Mouse (Mus musculus) cerebellum, adult 2 months (tissue): Measurements from ENCODE around the gene Dgcr2.

ENCODE experiments used
- CTCF ChIP-seq: fragments of 200-500 bp; IDR thresholded peaks from 2 replicates; pipeline ENCODE4 v1.5.1; 2011; ENCODE audit warnings: low read depth, mild to moderate bottlenecking, control low read depth, low read length, moderate library complexity, borderline replicate concordance; ENCODE audit not compliant: insufficient read depth
- POLR2A ChIP-seq: fragments of 200-500 bp; IDR thresholded peaks from 2 replicates; pipeline ENCODE4 v1.6.1; 2011; ENCODE audit warnings: low read length, control low read depth, borderline replicate concordance; ENCODE audit not compliant: insufficient read depth

DNA sequence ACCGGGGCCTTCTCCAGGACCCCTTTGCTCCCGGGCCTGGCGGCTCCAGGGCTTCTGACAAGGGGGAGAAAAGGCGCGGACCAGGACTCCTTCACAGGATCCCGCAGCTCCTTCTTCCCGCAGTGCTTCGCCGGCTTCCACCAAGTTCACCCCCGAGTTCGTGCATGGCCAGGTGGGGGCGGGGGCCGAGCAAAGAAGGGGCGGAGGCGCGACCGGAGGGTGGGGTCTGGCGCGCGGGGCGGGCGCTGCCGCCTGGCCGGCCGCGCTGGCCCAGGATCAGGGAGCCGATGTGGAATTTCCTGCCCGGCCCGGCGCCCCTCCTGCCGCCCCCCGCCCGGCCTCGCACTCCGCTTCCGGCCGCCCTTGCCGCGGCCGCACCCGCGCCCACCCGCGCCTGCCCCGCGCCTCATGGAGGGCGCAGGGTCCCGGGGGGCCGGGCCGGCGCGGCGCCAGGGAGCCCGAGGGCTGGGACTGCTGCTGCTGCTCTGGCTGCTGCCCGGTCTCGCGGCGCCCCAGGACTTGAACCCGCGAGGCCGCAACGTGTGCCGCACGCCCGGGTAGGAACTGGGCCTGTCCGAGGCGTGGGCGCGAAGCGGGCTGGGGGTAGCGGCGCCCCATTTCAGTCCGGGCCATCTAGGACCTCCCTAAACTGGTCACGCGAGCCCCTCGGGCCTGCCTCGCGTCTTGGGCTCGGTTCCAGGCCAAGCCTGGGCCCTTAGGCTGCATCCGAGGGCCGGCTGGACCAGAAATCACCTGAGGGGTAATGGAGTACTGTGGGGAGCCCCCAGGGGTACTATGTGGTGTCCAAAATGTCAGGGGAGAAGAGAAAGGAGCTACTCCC is 101.2 kb downstream of the Dgcr2 start, which contains the start of gene Scarf2:
- TF ChIP-seq CTCF (no peak), POLR2A (no peak)
